Mouse (Mus musculus): ENCODE results near the gene Palld. TPM values are rescaled to one million over a fixed set of nuclear protein-coding genes. Genes with fewer than 3 reads are reported as not detected.
A peak's percentile ranks its signal among the peaks of the same experiment; 100 is the strongest.

Palld gene
- polyA plus RNA-seq, 1 experiment from 2014 or later = 17.3 TPM

DNA sequence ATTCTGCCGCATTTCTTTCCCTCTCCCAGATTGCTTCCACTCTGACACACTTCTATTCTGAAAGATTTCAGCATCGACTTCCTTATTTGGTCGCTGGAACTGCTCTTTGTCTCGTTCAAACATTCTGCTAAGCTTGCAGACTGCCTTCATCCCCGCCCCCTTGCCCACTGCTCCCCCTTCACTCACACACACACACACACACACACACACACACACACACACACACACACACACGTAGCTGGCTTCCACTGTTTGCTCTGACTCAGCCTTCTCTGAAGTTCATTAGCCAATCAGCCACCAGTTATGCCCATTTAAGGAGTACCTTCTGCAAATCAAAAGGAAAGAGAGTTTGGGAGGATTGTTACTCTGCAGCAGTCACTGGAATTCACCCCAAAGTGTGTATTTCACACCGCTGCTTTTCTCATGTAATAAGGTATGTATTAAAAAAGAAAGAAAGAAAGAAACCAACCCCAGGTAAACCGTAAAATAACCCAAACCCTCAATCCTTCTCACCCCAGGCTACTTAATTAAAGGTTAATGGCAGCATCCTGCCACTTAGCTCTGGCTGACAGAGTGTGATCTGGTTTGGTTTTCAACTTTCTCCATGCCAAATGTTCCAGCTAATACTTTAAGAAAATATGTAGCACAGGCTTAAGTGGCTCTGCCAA is 295.6 kb downstream of the Palld start:
- Histone ChIP-seq H3K27ac (peak overlapping the region; percentile 38; the same call in 1 of the 2 replicates), H3K4me3 (0 out of 2 replicates have a peak overlapping the region, but pooled peaks have one; percentile 12), H3K9ac (no peak overlapping the region), H3K36me3 (replicated peaks) (no peaks in the 10 kb centered on the region), H3K4me2 (peak overlapping the region; percentile 29), H3K9me3 (no peaks in the 10 kb centered on the region), H3K4me1 (peaks cover 10% of the 10 kb centered on the region), H3K27me3 (replicated peaks) (no peaks in the 10 kb centered on the region)
- ATAC-seq (replicated peaks) = peak; percentile 91
- 17% methylated on average over 8 of the region's 8 CpGs for WGBS

DNA sequence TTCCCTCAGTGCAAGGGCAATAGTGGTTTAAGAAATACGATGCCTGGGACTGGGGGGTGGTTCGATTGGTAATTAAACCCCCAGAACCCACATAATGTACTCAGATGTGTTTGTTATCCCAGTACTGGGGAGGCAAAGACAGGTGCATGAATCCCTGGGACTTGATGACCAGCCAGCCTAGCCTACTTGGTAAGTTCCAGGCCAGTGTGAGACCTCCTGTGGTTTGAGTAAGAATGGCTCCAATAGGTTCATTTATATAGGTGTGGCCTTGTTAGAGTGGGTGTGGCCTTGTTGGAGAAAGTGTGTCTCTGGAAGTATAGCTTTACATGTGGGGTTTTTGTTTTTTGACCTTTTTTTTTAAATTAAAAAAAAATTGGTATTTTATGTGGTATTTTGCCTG is 297.6 kb downstream of the Palld start:
- Histone ChIP-seq H3K4me2 (no peak overlapping the region), H3K9ac (no peak overlapping the region), H3K4me3 (no peak overlapping the region), H3K4me1 (peaks cover 10% of the 10 kb centered on the region), H3K27ac (no peak overlapping the region), H3K36me3 (replicated peaks) (no peaks in the 10 kb centered on the region), H3K27me3 (replicated peaks) (no peaks in the 10 kb centered on the region), H3K9me3 (no peaks in the 10 kb centered on the region)
- no peak for ATAC-seq (replicated peaks)
- 95% methylated on average over 2 of the region's 2 CpGs for WGBS

DNA sequence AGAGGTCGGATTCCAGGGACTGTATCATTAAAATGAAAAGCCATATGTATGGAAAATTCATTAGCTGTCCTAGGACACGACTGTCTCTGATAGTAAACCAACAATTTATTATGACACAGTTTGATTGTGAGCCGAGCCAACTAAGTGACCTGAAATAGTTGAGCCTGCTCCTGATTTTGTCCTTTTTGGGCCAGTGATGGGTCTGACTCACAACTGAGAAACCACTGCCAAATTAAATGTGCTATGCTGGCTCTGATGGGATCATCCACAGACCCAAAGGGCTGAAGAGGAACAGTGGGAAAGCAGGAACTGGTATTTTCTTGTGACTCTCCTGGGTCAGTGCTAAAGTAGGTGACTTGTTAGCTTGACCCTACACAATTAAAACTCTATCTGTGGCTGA is 305.6 kb downstream of the Palld start:
- 63% methylated on average over 3 of the region's 3 CpGs for WGBS
- Histone ChIP-seq H3K4me1 (no peaks in the 10 kb centered on the region), H3K36me3 (replicated peaks) (no peaks in the 10 kb centered on the region), H3K4me2 (no peak overlapping the region), H3K4me3 (no peak overlapping the region), H3K27ac (no peak overlapping the region), H3K27me3 (replicated peaks) (no peaks in the 10 kb centered on the region), H3K9ac (no peak overlapping the region), H3K9me3 (no peaks in the 10 kb centered on the region)
- no peak for ATAC-seq (replicated peaks)

DNA sequence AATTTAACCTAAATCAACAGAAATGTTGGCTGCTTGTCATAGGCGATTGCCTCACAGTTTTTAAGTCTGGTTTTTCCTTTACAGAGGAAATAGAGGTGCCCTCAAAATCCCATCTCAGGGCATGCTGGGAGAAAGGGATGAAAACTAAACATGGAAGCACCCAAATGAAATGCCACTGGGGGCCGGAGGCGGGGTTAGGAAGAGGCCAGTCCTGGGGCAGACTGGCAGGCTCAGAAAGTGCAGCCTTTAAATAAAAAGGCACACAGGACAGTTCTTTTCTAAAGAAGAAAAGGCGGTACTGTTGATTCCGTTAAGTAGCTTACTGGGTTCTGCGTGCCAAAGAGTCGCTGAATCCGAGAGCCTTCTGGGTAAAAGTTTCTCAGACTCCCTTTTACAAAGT is 311.0 kb downstream of the Palld start:
- H3K4me2 ChIP-seq = peak overlapping the region; percentile 97
- no peaks in the 10 kb centered on the region for H3K9me3 ChIP-seq
- WGBS = 6% methylated on average over 8 of the region's 8 CpGs
- H3K4me3 ChIP-seq = peak overlapping the region; percentile 62
- H3K9ac ChIP-seq = peak overlapping the region; percentile 52; the same call in 1 of the 2 replicates
- peak overlapping the region; percentile 68 for H3K27ac ChIP-seq
- ATAC-seq (replicated peaks) = peak; percentile 63
- H3K36me3 ChIP-seq (replicated peaks) = no peaks in the 10 kb centered on the region
- peaks cover 13% of the 10 kb centered on the region for H3K4me1 ChIP-seq
- no peaks in the 10 kb centered on the region for H3K27me3 ChIP-seq (replicated peaks)

DNA sequence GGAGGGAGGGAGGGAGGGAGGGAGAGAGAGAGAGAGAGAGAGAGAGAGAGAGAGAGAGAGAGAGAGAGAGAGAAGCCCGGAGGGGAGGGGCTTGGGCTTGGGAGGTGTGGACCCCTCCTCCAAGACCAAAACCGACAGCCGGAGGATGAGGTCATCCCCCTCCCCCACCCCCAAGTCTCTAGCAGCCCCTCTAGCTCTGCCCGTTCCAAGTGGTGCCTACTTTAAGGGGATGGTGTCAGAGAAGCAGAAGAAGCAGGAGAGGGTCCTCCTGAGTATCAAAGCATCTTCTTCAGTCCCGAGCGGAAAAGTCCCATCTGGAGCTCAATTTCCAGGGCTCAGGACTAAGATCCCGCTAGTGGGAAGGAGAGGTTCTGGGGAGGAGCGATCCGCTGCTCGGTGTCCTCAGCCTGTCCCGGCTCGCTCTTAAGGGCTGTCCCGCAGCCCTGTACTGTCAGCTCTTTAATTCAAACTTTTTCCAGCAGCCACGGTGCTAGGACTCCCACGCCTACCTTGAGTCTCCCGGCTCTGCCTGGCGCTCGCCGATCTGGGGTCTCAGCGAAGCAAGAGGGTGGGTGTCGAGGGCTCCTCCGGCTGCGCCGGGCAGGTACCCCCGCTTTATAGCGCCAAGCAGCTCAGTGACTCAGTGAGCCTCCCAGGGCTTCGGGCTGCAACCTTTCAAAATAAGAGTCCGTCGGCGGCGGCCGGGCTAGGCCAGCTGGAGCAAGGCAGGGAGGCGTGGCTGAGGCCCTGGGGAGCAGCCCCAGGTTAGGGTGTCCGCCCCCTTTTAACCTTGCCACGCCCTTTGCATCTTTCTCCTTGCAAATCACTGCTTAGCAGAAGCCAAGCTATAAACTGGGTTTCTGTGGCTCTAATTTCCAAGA is 311.7 kb downstream of the Palld start:
- under 1% methylated on average over 35 of the region's 35 CpGs for WGBS
- Histone ChIP-seq H3K9ac (peak overlapping the region; percentile 52), H3K36me3 (replicated peaks) (no peaks in the 10 kb centered on the region), H3K27ac (peak overlapping the region; percentile 68), H3K4me2 (peak overlapping the region; percentile 97), H3K4me1 (peaks cover 13% of the 10 kb centered on the region), H3K27me3 (replicated peaks) (no peaks in the 10 kb centered on the region), H3K9me3 (no peaks in the 10 kb centered on the region), H3K4me3 (peak overlapping the region; percentile 62)
- ATAC-seq (replicated peaks) = peak; percentile 90

DNA sequence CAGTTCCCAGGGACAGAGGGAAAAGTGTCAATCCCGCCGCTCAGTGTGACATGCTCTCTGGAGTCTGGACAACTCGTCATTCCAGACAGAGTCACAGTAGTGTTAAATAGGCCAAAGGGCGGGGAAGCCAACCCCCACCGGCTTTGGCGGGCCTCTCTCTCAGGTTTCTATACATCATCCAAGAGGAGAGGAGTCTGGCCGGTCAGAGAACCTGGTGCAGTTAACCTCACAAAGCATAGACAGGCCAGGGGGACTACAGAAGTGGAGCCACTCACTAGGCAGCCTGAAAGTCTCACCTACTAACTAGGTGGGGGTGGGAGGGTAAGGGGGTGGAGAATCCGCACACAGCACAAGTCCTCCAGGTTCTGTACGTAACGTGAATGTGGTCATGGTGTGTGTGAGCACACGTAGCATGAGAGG is 312.5 kb downstream of the Palld start:
- ATAC-seq (replicated peaks) = peak; percentile 37
- Histone ChIP-seq H3K36me3 (replicated peaks) (no peaks in the 10 kb centered on the region), H3K4me1 (peaks cover 13% of the 10 kb centered on the region), H3K4me3 (peak overlapping the region; percentile 62), H3K27me3 (replicated peaks) (no peaks in the 10 kb centered on the region), H3K9ac (no peak overlapping the region), H3K4me2 (peak overlapping the region; percentile 97), H3K27ac (no peak overlapping the region), H3K9me3 (no peaks in the 10 kb centered on the region)
- WGBS = 3% methylated on average over 11 of the region's 11 CpGs

DNA sequence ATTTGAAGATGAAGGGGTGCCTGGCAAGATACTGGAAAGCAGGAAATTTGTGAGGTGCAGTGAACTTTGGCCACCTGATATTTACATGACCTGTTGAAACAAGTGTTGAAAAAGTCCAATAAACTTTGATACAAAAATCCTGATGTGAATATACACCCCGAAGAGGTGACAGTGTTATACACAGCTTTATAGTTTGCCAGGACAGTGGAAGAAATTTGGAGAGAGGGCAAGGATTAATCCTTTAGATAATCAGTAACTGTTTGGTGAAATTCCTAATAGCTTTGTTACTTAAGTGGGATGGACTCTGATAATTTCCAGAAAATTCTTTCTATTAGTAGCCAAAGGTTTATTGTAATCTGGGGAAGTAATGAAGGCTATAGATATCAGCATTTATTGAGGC is 314.2 kb downstream of the Palld start:
- H3K4me3 ChIP-seq = no peak overlapping the region
- no peaks in the 10 kb centered on the region for H3K9me3 ChIP-seq
- WGBS = 93% methylated on average over 1 of the region's 1 CpGs
- H3K4me2 ChIP-seq = no peak overlapping the region
- no peaks in the 10 kb centered on the region for H3K27me3 ChIP-seq (replicated peaks)
- no peaks in the 10 kb centered on the region for H3K36me3 ChIP-seq (replicated peaks)
- no peak for ATAC-seq (replicated peaks)
- H3K9ac ChIP-seq = no peak overlapping the region
- peaks cover 13% of the 10 kb centered on the region for H3K4me1 ChIP-seq
- H3K27ac ChIP-seq = no peak overlapping the region

DNA sequence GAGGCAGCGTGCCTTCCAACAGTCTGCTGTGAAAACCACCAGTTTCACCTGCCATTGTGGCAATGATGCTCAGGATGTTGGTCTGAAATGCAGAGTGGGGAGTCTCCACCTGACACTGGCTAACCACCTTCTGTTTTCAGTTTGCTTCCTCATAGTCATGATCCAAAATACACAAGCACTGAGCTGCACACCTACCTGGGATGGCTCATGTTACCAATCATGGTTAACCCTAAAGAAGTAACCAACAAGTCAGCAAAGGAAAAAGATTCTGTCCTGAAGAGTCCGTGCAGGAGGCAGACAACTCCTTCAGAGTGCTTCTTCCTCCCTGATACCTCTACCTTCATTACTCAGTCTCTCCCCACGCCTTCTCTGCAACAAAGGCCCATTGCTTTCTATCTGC is 314.8 kb downstream of the Palld start:
- no peak overlapping the region for H3K4me2 ChIP-seq
- H3K27ac ChIP-seq = no peak overlapping the region
- H3K9ac ChIP-seq = no peak overlapping the region
- H3K4me1 ChIP-seq = peaks cover 13% of the 10 kb centered on the region
- no peak overlapping the region for H3K4me3 ChIP-seq
- 81% methylated on average over 3 of the region's 3 CpGs for WGBS
- H3K9me3 ChIP-seq = no peaks in the 10 kb centered on the region
- H3K36me3 ChIP-seq (replicated peaks) = no peaks in the 10 kb centered on the region
- no peaks in the 10 kb centered on the region for H3K27me3 ChIP-seq (replicated peaks)
- no peak for ATAC-seq (replicated peaks)

DNA sequence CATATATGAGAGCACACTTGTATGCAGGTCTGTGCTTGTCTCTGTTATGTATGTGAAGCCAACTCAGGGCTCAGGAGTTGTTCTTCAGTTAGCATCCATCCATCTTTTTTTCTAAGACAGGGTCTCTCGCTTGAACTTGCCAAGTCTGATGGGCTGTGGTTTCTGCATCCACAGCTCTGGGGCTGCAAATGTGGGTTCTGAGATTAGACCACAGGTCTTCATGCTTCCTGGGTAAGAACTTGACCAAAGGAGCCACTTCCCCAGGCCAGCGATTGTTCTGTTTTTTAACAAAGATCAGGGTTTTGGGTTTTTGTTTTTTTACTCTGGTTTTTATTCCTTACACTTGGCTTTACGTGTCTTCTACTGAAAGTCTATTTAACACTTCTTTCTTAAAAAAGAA is 316.0 kb downstream of the Palld start:
- Histone ChIP-seq H3K4me2 (no peak overlapping the region), H3K27me3 (replicated peaks) (no peaks in the 10 kb centered on the region), H3K27ac (no peak overlapping the region), H3K9ac (no peak overlapping the region), H3K4me1 (peaks cover 11% of the 10 kb centered on the region), H3K4me3 (no peak overlapping the region), H3K36me3 (replicated peaks) (no peaks in the 10 kb centered on the region), H3K9me3 (no peaks in the 10 kb centered on the region)
- no peak for ATAC-seq (replicated peaks)
- 96% methylated on average over 3 of the region's 3 CpGs for WGBS

DNA sequence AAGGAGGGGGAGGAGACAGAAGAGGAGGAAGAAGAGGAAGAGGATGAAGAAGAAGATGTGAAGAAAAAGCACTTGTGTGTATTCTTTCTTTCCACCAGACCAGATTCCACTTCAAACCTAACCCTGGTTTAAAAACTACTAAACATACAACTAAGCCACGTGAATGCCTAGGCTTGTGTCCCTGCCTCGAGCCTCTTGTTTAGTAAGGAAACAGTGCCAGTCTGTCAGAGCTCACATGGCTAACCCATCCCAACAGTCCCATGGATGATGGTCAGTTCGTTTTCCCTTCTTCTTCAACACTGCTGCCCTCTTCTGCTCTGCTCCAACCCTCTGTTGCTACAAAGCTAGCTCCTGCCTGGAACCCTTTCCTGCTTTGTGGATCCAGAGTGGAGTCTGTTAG is 316.7 kb downstream of the Palld start:
- H3K4me3 ChIP-seq = no peak overlapping the region
- no peak overlapping the region for H3K4me2 ChIP-seq
- 84% methylated on average over 3 of the region's 3 CpGs for WGBS
- H3K27ac ChIP-seq = no peak overlapping the region
- no peak overlapping the region for H3K9ac ChIP-seq
- H3K4me1 ChIP-seq = peaks cover 3% of the 10 kb centered on the region; the same call in 1 of the 2 replicates
- H3K27me3 ChIP-seq (replicated peaks) = no peaks in the 10 kb centered on the region
- H3K9me3 ChIP-seq = no peaks in the 10 kb centered on the region
- ATAC-seq (replicated peaks) = no peak
- H3K36me3 ChIP-seq (replicated peaks) = no peaks in the 10 kb centered on the region

DNA sequence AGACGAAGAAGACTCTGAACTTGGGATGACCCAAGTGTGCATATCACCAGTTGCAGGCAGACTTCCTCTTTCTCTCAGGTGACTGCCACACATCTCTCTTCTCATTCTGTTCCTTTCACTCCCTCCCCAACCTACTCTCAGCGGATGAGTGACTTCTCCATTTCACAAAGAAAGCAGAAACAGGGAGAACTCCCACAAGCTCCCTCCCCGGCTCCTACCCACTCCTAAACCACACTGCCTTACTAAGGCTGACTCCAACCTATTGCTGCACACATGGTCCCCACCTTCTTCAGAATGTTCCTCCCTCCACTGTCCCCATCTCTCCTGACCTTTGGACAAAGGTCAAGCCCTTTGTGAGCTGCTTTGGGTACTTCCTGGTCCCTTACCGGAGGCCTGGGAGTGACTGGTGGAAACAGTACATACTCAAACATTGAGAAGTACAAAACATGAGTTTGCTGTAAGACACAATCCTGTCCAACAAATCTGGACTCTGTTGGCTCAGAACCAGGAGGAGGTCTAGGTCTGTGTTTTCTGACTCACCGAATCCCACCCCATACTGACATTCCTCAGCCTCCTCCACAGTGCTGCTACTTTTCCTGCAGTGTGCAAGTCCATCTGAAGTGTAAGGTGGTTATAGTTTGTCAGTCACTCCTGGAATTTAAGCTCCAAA is 317.6 kb downstream of the Palld start:
- Histone ChIP-seq H3K4me1 (no peaks in the 10 kb centered on the region), H3K4me3 (no peak overlapping the region), H3K27me3 (replicated peaks) (no peaks in the 10 kb centered on the region), H3K27ac (no peak overlapping the region), H3K36me3 (replicated peaks) (no peaks in the 10 kb centered on the region), H3K9ac (no peak overlapping the region), H3K4me2 (no peak overlapping the region), H3K9me3 (no peaks in the 10 kb centered on the region)
- no peak for ATAC-seq (replicated peaks)
- 91% methylated on average over 5 of the region's 5 CpGs for WGBS

DNA sequence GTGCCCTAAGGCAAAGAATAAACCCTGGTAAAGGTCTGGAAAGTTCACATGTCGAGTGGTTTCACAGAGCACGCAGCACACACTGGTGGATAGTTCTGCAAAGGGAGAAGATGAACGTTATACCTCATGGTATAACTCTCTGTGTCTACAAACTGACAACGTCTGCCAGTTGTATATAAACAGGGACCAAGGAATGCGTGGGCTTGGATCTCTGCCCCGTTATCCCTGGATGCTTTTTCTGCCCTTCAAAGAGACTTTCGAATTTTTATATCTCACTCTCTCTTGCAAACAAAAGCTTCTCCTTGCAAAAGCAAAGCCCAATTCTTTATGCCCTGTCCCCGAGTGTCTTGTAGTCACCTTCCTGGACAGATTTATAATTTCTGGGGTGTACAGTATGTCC is 319.9 kb downstream of the Palld start:
- Histone ChIP-seq H3K27ac (no peak overlapping the region), H3K4me3 (no peak overlapping the region), H3K4me2 (no peak overlapping the region), H3K36me3 (replicated peaks) (no peaks in the 10 kb centered on the region), H3K9ac (no peak overlapping the region), H3K9me3 (no peaks in the 10 kb centered on the region), H3K27me3 (replicated peaks) (no peaks in the 10 kb centered on the region), H3K4me1 (no peaks in the 10 kb centered on the region)
- 90% methylated on average over 8 of the region's 8 CpGs for WGBS
- ATAC-seq (replicated peaks) = no peak
